In the genomic region with DNA sequence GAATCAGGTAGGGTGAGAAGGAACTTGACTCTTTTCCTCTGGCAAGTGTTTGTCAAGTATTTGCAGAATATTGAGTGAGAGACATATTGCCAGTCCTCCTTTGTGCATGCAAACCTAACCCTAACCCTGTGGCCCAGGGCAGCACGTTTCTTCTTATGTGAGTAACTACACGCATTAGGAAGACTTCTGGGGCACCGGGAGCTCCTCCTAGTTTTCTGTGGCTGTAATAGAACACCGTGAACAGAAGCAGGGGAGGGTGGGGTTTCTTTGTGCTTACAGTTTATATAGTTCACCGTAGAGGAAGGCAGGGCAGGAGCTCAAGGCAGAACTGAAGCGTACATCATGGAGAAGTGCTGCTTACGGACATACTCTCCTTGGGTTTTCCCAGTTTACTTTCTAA, we compare ENCODE assay signal across 16 mouse cellular contexts.
DNase-seq lines count a peak whose midpoint lies in the region; ATAC-seq and TF ChIP-seq lines count a peak whose summit lies in the region.
"Had no signal": no experiment of that assay in that cellular context is flagged by ENCODE, and none has a peak within 500 bp of the region (broad histone marks: within the 10 kb centered on the region; RNA-seq: fewer than 3 reads in every experiment).

No protein-coding gene starts in this region.

- no peak overlapping the region for H3K4me2 ChIP-seq in lung, embryonic 16.5 days (ENCODE audit: low read depth, low read length)
- H3K4me2 ChIP-seq in limb, embryonic 13.5 days (replicated peaks) = no peak overlapping the region; the same call in 1 of the 2 replicates
- no peak overlapping the region for H3K4me2 ChIP-seq in stomach, postnatal 0 days (replicated peaks; ENCODE audit: low read depth)
- no peak overlapping the region for H3K4me2 ChIP-seq in neural tube, embryonic 15.5 days
- H3K4me2 ChIP-seq: forebrain, embryonic 13.5 days; hindbrain, embryonic 12.5 days; neural tube, embryonic 12.5 days had no signal

- TF ChIP-seq CTCF in stomach, postnatal 0 days (IDR thresholded peaks at IDR 0.05; ENCODE audit: low read depth) = 0 out of 2 replicates have a peak, but pooled peaks have one; percentile 18

- H3K4me3 ChIP-seq in lung, embryonic 16.5 days (ENCODE audit: low read length) = no peak overlapping the region
- no peak overlapping the region for H3K4me3 ChIP-seq in limb, embryonic 13.5 days
- H3K4me3 ChIP-seq in stomach, postnatal 0 days (ENCODE audit: low read depth, low read length) = no peak overlapping the region
- no peak overlapping the region for H3K4me3 ChIP-seq in neural tube, embryonic 15.5 days (replicated peaks)
- H3K4me3 ChIP-seq: forebrain, embryonic 13.5 days; hindbrain, embryonic 12.5 days; neural tube, embryonic 12.5 days had no signal

- no peaks in the 10 kb centered on the region for H3K27me3 ChIP-seq in lung, embryonic 16.5 days (ENCODE audit: control insufficient read depth, insufficient read depth, low read depth, low read length)
- no peaks in the 10 kb centered on the region for H3K27me3 ChIP-seq in limb, embryonic 13.5 days
- no peaks in the 10 kb centered on the region for H3K27me3 ChIP-seq in stomach, postnatal 0 days (ENCODE audit: control insufficient read depth, insufficient read depth, low read length)
- no peaks in the 10 kb centered on the region for H3K27me3 ChIP-seq in neural tube, embryonic 15.5 days (replicated peaks)
- H3K27me3 ChIP-seq: forebrain, embryonic 13.5 days; hindbrain, embryonic 12.5 days; neural tube, embryonic 12.5 days had no signal

- H3K9ac ChIP-seq in lung, embryonic 16.5 days (ENCODE audit: low read length) = no peak overlapping the region
- H3K9ac ChIP-seq in limb, embryonic 13.5 days = no peak overlapping the region
- H3K9ac ChIP-seq in stomach, postnatal 0 days (ENCODE audit: low read length) = no peak overlapping the region
- no peak overlapping the region for H3K9ac ChIP-seq in neural tube, embryonic 15.5 days (replicated peaks)
- H3K9ac ChIP-seq: forebrain, embryonic 13.5 days; hindbrain, embryonic 12.5 days; liver, embryonic 14.5 days; neural tube, embryonic 12.5 days had no signal

- peak overlapping the region; percentile 48 for H3K27ac ChIP-seq in lung, embryonic 16.5 days (ENCODE audit: low read length)
- H3K27ac ChIP-seq in limb, embryonic 13.5 days = peak overlapping the region; percentile 15; the same call in 1 of the 2 replicates
- H3K27ac ChIP-seq in stomach, postnatal 0 days (replicated peaks) = 0 out of 2 replicates have a peak overlapping the region, but pooled peaks have one; percentile 40
- no peak overlapping the region for H3K27ac ChIP-seq in neural tube, embryonic 15.5 days (replicated peaks)
- H3K27ac ChIP-seq: forebrain, embryonic 13.5 days; hindbrain, embryonic 12.5 days; liver, embryonic 14.5 days; neural tube, embryonic 12.5 days had no signal

- peak; percentile 45 for DNase-seq in embryo, embryonic 10.5 days (ENCODE audit: low spot score)
- DNase-seq in embryo, embryonic 10 days (ENCODE audit: low spot score) = no peak
- DNase-seq in lung, postnatal 4 days = no peak
- peak; percentile 65 for DNase-seq in stomach, postnatal 0 days (ENCODE audit: low spot score)
- no peak for DNase-seq in spleen, postnatal 36 days (ENCODE audit: low spot score in 2 of 2)
- DNase-seq: cerebellum, adult 11-12 months; gastrocnemius, postnatal 25 days; midbrain, embryonic 14.5 days; thymus, adult 2 months had no signal

- 0 out of 2 replicates have a peak, but pooled peaks cover 3% of the 10 kb centered on the region for H3K36me3 ChIP-seq in lung, embryonic 16.5 days (ENCODE audit: control insufficient read depth, insufficient read depth, low read length)
- no peaks in the 10 kb centered on the region for H3K36me3 ChIP-seq in limb, embryonic 13.5 days
- H3K36me3 ChIP-seq in stomach, postnatal 0 days (ENCODE audit: control insufficient read depth, insufficient read depth, low read length) = no peaks in the 10 kb centered on the region; the same call in 1 of the 2 replicates
- no peaks in the 10 kb centered on the region for H3K36me3 ChIP-seq in neural tube, embryonic 15.5 days
- H3K36me3 ChIP-seq: hindbrain, embryonic 12.5 days; neural tube, embryonic 12.5 days had no signal

- peaks cover 16% of the 10 kb centered on the region for H3K4me1 ChIP-seq in lung, embryonic 16.5 days (replicated peaks; ENCODE audit: control insufficient read depth, insufficient read depth, low read length)
- peaks cover 14% of the 10 kb centered on the region for H3K4me1 ChIP-seq in limb, embryonic 13.5 days
- no peaks in the 10 kb centered on the region for H3K4me1 ChIP-seq in stomach, postnatal 0 days (replicated peaks; ENCODE audit: control insufficient read depth, insufficient read depth)
- H3K4me1 ChIP-seq in neural tube, embryonic 15.5 days = no peaks in the 10 kb centered on the region
- H3K4me1 ChIP-seq: forebrain, embryonic 13.5 days; neural tube, embryonic 12.5 days had no signal

- peak; percentile 62 for ATAC-seq in lung, embryonic 16.5 days (ENCODE audit: low read depth)
- ATAC-seq in limb, embryonic 13.5 days (ENCODE audit: low FRiP score, low read depth) = no peak; the same call in 1 of the 2 replicates
- peak; percentile 61; the same call in 1 of the 2 replicates for ATAC-seq in stomach, postnatal 0 days (ENCODE audit: low FRiP score, low TSS enrichment)
- ATAC-seq in neural tube, embryonic 15.5 days (ENCODE audit: low FRiP score) = no peak
- ATAC-seq: forebrain, embryonic 13.5 days had no signal

- no peaks in the 10 kb centered on the region for H3K9me3 ChIP-seq in lung, embryonic 16.5 days (ENCODE audit: control insufficient read depth, low read length)
- H3K9me3 ChIP-seq in limb, embryonic 13.5 days = no peaks in the 10 kb centered on the region
- H3K9me3 ChIP-seq in stomach, postnatal 0 days (ENCODE audit: control insufficient read depth, low read length) = no peaks in the 10 kb centered on the region
- no peaks in the 10 kb centered on the region for H3K9me3 ChIP-seq in neural tube, embryonic 15.5 days (replicated peaks)
- H3K9me3 ChIP-seq: forebrain, embryonic 13.5 days; hindbrain, embryonic 12.5 days; neural tube, embryonic 12.5 days had no signal

- TF ChIP-seq EP300 in stomach, postnatal 0 days (optimal IDR thresholded peaks at IDR 0.05) = no peak

- 27% methylated on average over 7 of the region's 7 CpGs for WGBS in lung, embryonic 16.5 days
- 27% methylated on average over 7 of the region's 7 CpGs for WGBS in limb, embryonic 13.5 days
- WGBS in stomach, postnatal 0 days = 23% methylated on average over 7 of the region's 7 CpGs
- 59% methylated on average over 7 of the region's 7 CpGs for WGBS in neural tube, embryonic 15.5 days

Comparison
In these comparisons a context has a peak if more than half of its experiments do, and no peak if none do; other contexts are left out.
1. DNase-seq: peak in embryo, embryonic 10.5 days (single experiment) and stomach, postnatal 0 days (single experiment); none in embryo, embryonic 10 days (single experiment), lung, postnatal 4 days (0 of 2) and spleen, postnatal 36 days (0 of 2).
2. ATAC-seq: peak in lung, embryonic 16.5 days (single experiment) and stomach, postnatal 0 days (single experiment); none in limb, embryonic 13.5 days (single experiment) and neural tube, embryonic 15.5 days (single experiment).